8 mouse cellular contexts compared by ENCODE assay signal in the genomic region with DNA sequence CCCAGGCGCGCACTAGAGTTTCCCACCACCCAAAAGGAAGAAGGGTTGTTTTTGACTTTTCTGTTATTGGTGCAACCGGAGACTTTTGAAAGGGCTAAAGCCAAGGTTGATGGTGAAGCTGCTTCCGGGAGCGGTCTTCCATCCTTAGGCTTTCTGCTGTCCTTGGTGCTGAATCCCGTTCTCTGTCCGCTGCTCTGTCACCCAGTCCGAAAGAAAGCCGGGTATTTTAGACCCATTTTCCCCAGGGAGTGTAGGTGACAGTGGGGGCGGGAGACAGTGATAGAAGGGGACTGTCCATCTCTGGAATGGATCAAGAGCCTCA. TPM values are rescaled to one million over a fixed set of nuclear protein-coding genes. Genes with fewer than 3 reads are reported as not detected.
A peak's percentile ranks its signal among the peaks of the same experiment; 100 is the strongest.
DNase-seq lines count a peak whose midpoint lies in the region; ATAC-seq and TF ChIP-seq lines count a peak whose summit lies in the region.

No protein-coding gene starts in this region.

- no peak for TF ChIP-seq POLR2A in brain, embryonic 14.5 days (IDR thresholded peaks at IDR 0.05; ENCODE audit: borderline replicate concordance, extremely low read depth, insufficient read depth, insufficient read length, poor library complexity, severe bottlenecking)

- 0 out of 4 replicates have a peak overlapping the region, but pooled peaks of 1 of the 2 experiments have one; percentile 33 for H3K4me3 ChIP-seq in heart, embryonic 14.5 days (ENCODE audit: control insufficient read depth in 1 of 2, insufficient read depth in 1 of 2, low read depth in 1 of 2, low read length in 2 of 2)
- H3K4me3 ChIP-seq in midbrain, embryonic 13.5 days (replicated peaks), result peak overlapping the region; percentile 52

- H3K4me2 ChIP-seq in heart, embryonic 14.5 days (ENCODE audit: low read length), result peak overlapping the region; percentile 59
- H3K4me2 ChIP-seq in midbrain, embryonic 13.5 days (replicated peaks), result peak overlapping the region; percentile 87

- DNase-seq in kidney, adult 18-20 months, result peak; percentile 13
- no peak for DNase-seq in kidney, adult 11 months
- peak; percentile 66 for DNase-seq in brain, embryonic 14.5 days (ENCODE audit: low read depth)
- peak; percentile 64 for DNase-seq in kidney, postnatal 14 days
- DNase-seq in B cell, adult 2 months, result no peak

- no peak for ATAC-seq in heart, embryonic 14.5 days (ENCODE audit: insufficient number of reproducible peaks, insufficient read depth, low FRiP score, low read depth)
- ATAC-seq in midbrain, embryonic 13.5 days, result no peak
- ATAC-seq in erythroid progenitor cell, adult 5-6 weeks (replicated peaks; ENCODE audit: low FRiP score, poor library complexity, severe bottlenecking), result no peak

- no peak for TF ChIP-seq CTCF in brain, embryonic 14.5 days (IDR thresholded peaks at IDR 0.05; ENCODE audit: borderline replicate concordance, extremely low read depth, insufficient read depth, insufficient read length)

- no peaks in the 10 kb centered on the region for H3K9me3 ChIP-seq in heart, embryonic 14.5 days (ENCODE audit: control insufficient read depth, low read length)
- H3K9me3 ChIP-seq in midbrain, embryonic 13.5 days, result no peaks in the 10 kb centered on the region

- no peak overlapping the region for H3K27ac ChIP-seq in heart, embryonic 14.5 days (replicated peaks in 1 of 2; ENCODE audit: control insufficient read depth in 1 of 2, insufficient read depth in 1 of 2, low read depth in 2 of 2, low read length in 2 of 2)
- H3K27ac ChIP-seq in midbrain, embryonic 13.5 days, result no peak overlapping the region

- no peak overlapping the region for H3K9ac ChIP-seq in heart, embryonic 14.5 days (ENCODE audit: low read length)
- H3K9ac ChIP-seq in midbrain, embryonic 13.5 days (replicated peaks), result peak overlapping the region; percentile 58; the same call in 1 of the 2 replicates

- no peaks in the 10 kb centered on the region for H3K36me3 ChIP-seq in heart, embryonic 14.5 days (ENCODE audit: control insufficient read depth, insufficient read depth, low read length)
- H3K36me3 ChIP-seq in midbrain, embryonic 13.5 days, result no peaks in the 10 kb centered on the region

- peaks cover 47% of the 10 kb centered on the region for H3K27me3 ChIP-seq in heart, embryonic 14.5 days (ENCODE audit: control insufficient read depth, insufficient read depth, low read length)
- peaks cover 53% of the 10 kb centered on the region for H3K27me3 ChIP-seq in midbrain, embryonic 13.5 days

- 3% methylated on average over 10 of the region's 10 CpGs for WGBS in heart, embryonic 14.5 days
- 1% methylated on average over 10 of the region's 10 CpGs for WGBS in midbrain, embryonic 13.5 days

- H3K4me1 ChIP-seq in heart, embryonic 14.5 days (ENCODE audit: control insufficient read depth in 2 of 2, insufficient read depth in 2 of 2, low read length in 2 of 2), result peaks cover 3 to 5% of the 10 kb centered on the region in 2 experiments; a peak in 1 of 4 replicates
- H3K4me1 ChIP-seq in midbrain, embryonic 13.5 days (replicated peaks), result peaks cover 17% of the 10 kb centered on the region

RNA-seq across cellular contexts. Expression of a gene that starts 0.6 kb away (rescaled TPM):
- polyA plus RNA-seq in brain, embryonic 14.5 days (2012; rRNA removed), result 5.7 and 8.2 TPM in 2 replicates
- polyA plus RNA-seq in heart, embryonic 14.5 days (2014; fragmentation: Nextera tagmentation; extraction: Ambion mirVana), result 0.15 TPM in 1 of 2 replicates, not detected in the other
- polyA plus RNA-seq in midbrain, embryonic 13.5 days (2015; fragmentation: Nextera tagmentation; extraction: Ambion mirVana), result 1.9 and 2.4 TPM in 2 replicates
- not detected in 2 replicates for total RNA-seq in erythroid progenitor cell, adult 5-6 weeks (2015; ENCODE audit: low replicate concordance)
- not detected in 2 replicates for total RNA-seq in erythroid progenitor cell, adult 5-6 weeks (2017; ENCODE audit: low replicate concordance)

Comparison
In these comparisons a context has a peak if more than half of its experiments do, and no peak if none do; other contexts are left out.
1. DNase-seq: peak in kidney, adult 18-20 months (single experiment), brain, embryonic 14.5 days (single experiment) and kidney, postnatal 14 days (single experiment); none in kidney, adult 11 months (single experiment) and B cell, adult 2 months (0 of 2).